Mouse (Mus musculus) CH12.LX (cell line): ENCODE results near the gene Brca1. TPM values are rescaled to one million over a fixed set of nuclear protein-coding genes. Genes with fewer than 3 reads are reported as not detected.
"Not testable (repeated sequence)": the region's sequence is repeated elsewhere in the genome, so short reads cannot be mapped to it uniquely, and the experiment has no call there.

Experiments used
- DNase-seq: peaks from one replicate; pipeline ENCODE4 v3.0.0-alpha.2; 2013; ENCODE audit errors: extremely low read depth
- H3K27ac ChIP-seq: 2 replicates; pipeline ENCODE4 v1.5.1; 2012; ENCODE audit warnings: low read depth, mild to moderate bottlenecking, control low read depth, moderate library complexity; ENCODE audit not compliant: insufficient read depth
- H3K27me3 ChIP-seq: replicated peaks from 2 replicates; pipeline ENCODE3; 2012; ENCODE audit warnings: inconsistent platforms
- H3K36me3 ChIP-seq, 2 experiments: replicated peaks in 1 of 2; 2 replicates each; pipeline versions ENCODE3 to v1.6.1; 2012; ENCODE audit warnings: inconsistent platforms in 1 of 2, low read length in 1 of 2, mild to moderate bottlenecking in 1 of 2, mixed read lengths in 1 of 2, moderate library complexity in 1 of 2; ENCODE audit not compliant: control insufficient read depth in 1 of 2, insufficient read depth in 1 of 2
- H3K4me1 ChIP-seq, 2 experiments: 2 replicates each; pipeline ENCODE4 v1.6.1; 2012; ENCODE audit warnings: inconsistent platforms in 1 of 2, moderate library complexity in 1 of 2; ENCODE audit not compliant: insufficient read depth in 2 of 2, control insufficient read depth in 1 of 2
- H3K4me2 ChIP-seq: 2 replicates; pipeline ENCODE4 v1.6.1; 2012; ENCODE audit warnings: low read depth, mild to moderate bottlenecking, control low read depth; ENCODE audit not compliant: poor library complexity, insufficient read depth, severe bottlenecking
- H3K4me3 ChIP-seq, 3 experiments: fragments of 150-350 bp in 1 of 3; sonication (generic) in 1 of 3; replicated peaks in 1 of 3; 2 replicates each; pipeline versions ENCODE3 to v1.5.1; 2011 to 2012; ENCODE audit warnings: low read depth in 2 of 3, low read length in 2 of 3, mild to moderate bottlenecking in 2 of 3, moderate library complexity in 2 of 3, control low read depth in 1 of 3, improper control_type of control experiment in 1 of 3, inconsistent platforms in 1 of 3, mixed read lengths in 1 of 3; ENCODE audit not compliant: poor library complexity in 1 of 3
- H3K79me2 ChIP-seq: replicated peaks from 2 replicates; pipeline ENCODE4 v1.6.1; 2012; ENCODE audit warnings: mild to moderate bottlenecking, moderate library complexity; ENCODE audit not compliant: control insufficient read depth, poor library complexity, insufficient read depth, severe bottlenecking; ENCODE audit errors: extremely low read depth
- H3K9ac ChIP-seq: 2 replicates; pipeline ENCODE4 v1.6.1; 2012; ENCODE audit warnings: low read depth, mild to moderate bottlenecking, control low read depth, moderate library complexity; ENCODE audit not compliant: insufficient read depth
- H3K9me3 ChIP-seq: replicated peaks from 2 replicates; pipeline ENCODE3; 2012; ENCODE audit warnings: low read length, inconsistent platforms, mixed read lengths
- CHD1 ChIP-seq: IDR thresholded peaks from 2 replicates; pipeline ENCODE4 v1.6.1; 2012; ENCODE audit warnings: low read depth, low read length, improper control_type of control experiment, inconsistent platforms
- CHD2 ChIP-seq: IDR thresholded peaks from 2 replicates; pipeline ENCODE4 v1.6.1; 2011; ENCODE audit warnings: low read length, improper control_type of control experiment
- EP300 ChIP-seq: IDR thresholded peaks from 2 replicates; pipeline ENCODE4 v1.6.1; 2011; ENCODE audit warnings: low read length, improper control_type of control experiment
- IRF4 ChIP-seq: IDR thresholded peaks from 2 replicates; pipeline ENCODE4 v1.6.1; 2014; ENCODE audit warnings: low read depth, mild to moderate bottlenecking, inconsistent platforms, low read length, improper control_type of control experiment
- JUND ChIP-seq: conservative IDR thresholded peaks from 2 replicates; pipeline ENCODE4 v1.6.1; 2011; ENCODE audit warnings: low read depth, low read length, improper control_type of control experiment
- MAFK ChIP-seq: IDR thresholded peaks from 2 replicates; pipeline ENCODE4 v1.6.1; 2011; ENCODE audit warnings: low read length, improper control_type of control experiment; ENCODE audit not compliant: insufficient replicate concordance
- MEF2A ChIP-seq: IDR thresholded peaks from 2 replicates; pipeline ENCODE4 v1.6.1; 2014; ENCODE audit warnings: low read depth, mild to moderate bottlenecking, inconsistent platforms, low read length, improper control_type of control experiment, borderline replicate concordance
- NELFE ChIP-seq: IDR thresholded peaks from 2 replicates; pipeline ENCODE4 v1.6.1; 2011; ENCODE audit warnings: low read depth, low read length, improper control_type of control experiment
- NRF1 ChIP-seq: IDR thresholded peaks from 2 replicates; pipeline ENCODE4 v1.6.1; 2014; ENCODE audit warnings: low read depth, mild to moderate bottlenecking, inconsistent platforms, low read length, improper control_type of control experiment, moderate library complexity
- TBP ChIP-seq: conservative IDR thresholded peaks from 2 replicates; pipeline ENCODE4 v1.6.1; 2011; ENCODE audit warnings: low read depth, low read length, improper control_type of control experiment
- TCF12 ChIP-seq: IDR thresholded peaks from 2 replicates; pipeline ENCODE4 v1.6.1; 2014; ENCODE audit warnings: low read depth, mild to moderate bottlenecking, inconsistent platforms, low read length, improper control_type of control experiment
- USF1 ChIP-seq: IDR thresholded peaks from 2 replicates; pipeline ENCODE4 v1.6.1; 2014; ENCODE audit warnings: low read depth, mild to moderate bottlenecking, inconsistent platforms, low read length, improper control_type of control experiment
- USF2 ChIP-seq: conservative IDR thresholded peaks from 2 replicates; pipeline ENCODE4 v1.6.1; 2011; ENCODE audit warnings: low read depth, low read length, improper control_type of control experiment
- ZKSCAN1 ChIP-seq: IDR thresholded peaks from 2 replicates; pipeline ENCODE4 v1.6.1; 2012; ENCODE audit warnings: low read depth, inconsistent platforms, low read length, improper control_type of control experiment, borderline replicate concordance
- ZMIZ1 ChIP-seq: IDR thresholded peaks from 2 replicates; pipeline ENCODE4 v1.6.1; 2012; ENCODE audit warnings: low read depth, mild to moderate bottlenecking, inconsistent platforms, low read length, improper control_type of control experiment
- ZNF384 ChIP-seq: IDR thresholded peaks from 2 replicates; pipeline ENCODE4 v1.6.1; 2012; ENCODE audit warnings: low read depth, low read length, improper control_type of control experiment, inconsistent platforms
- dilution Hi-C: fragments of 300-500 bp; cut with MboI; formaldehyde crosslinking; loops from 2 replicates; pipeline ENCODE4 v1.14.3; 2020; ENCODE audit warnings: low sequenced_read_pairs; ENCODE audit not compliant: extremely low pct_unique_long_range_greater_than_20kb, extremely low pct_ligation_motif_present
- in situ Hi-C: fragments of 300-500 bp; cut with MboI; formaldehyde crosslinking; loops from 3 replicates; pipeline ENCODE4 v1.14.3; 2019; ENCODE audit warnings: low sequenced_read_pairs, low pct_ligation_motif_present, low pct_unique_long_range_greater_than_20kb, mixed read lengths
- polyA plus RNA-seq: library from polyadenylated mRNA; unstranded; fragments of >175 nt; gene quantifications from 2 replicates; pipeline ENCODE4 v1.2.1, GENCODE M21; 2012; ENCODE audit warnings: low read depth; ENCODE audit not compliant: insufficient read length
- total RNA-seq, 2 experiments: library from RNA; depleted of rRNA; stranded (reverse); fragments of 300-350 nt in 1 of 2; fragments of >200 nt in 1 of 2; gene quantifications; 2 replicates each; pipeline ENCODE4 v1.2.3; 2012 to 2014

The Brca1 gene
- total and polyA plus RNA-seq, 3 experiments = 31.3 to 37.5 (median 33.0) TPM

- H3K9ac ChIP-seq = no peak overlapping the region
- dilution Hi-C loops (no loop called here), in situ Hi-C loops (no loop called here)
- no peak for DNase-seq
- no peaks in the 10 kb centered on the region for H3K36me3 ChIP-seq
- no peaks in the 10 kb centered on the region for H3K27me3 ChIP-seq
- H3K9me3 ChIP-seq = no peaks in the 10 kb centered on the region
- H3K4me1 ChIP-seq = peaks cover 12 to 21% of the 10 kb centered on the region in 2 experiments
- no peaks in the 10 kb centered on the region for H3K79me2 ChIP-seq
- H3K4me2 ChIP-seq = no peak overlapping the region
- H3K4me3 ChIP-seq = no peak overlapping the region
- TF ChIP-seq CHD2 (no peak), JUND (no peak)
- no peak overlapping the region for H3K27ac ChIP-seq
Observed at GRCm38 (mm10) chr11:101477194-101477551, 74.6 kb downstream of the Brca1 start.

GRCm38 (mm10) chr11:101476361-101476760 is 75.4 kb downstream of the Brca1 start:
- H3K9ac ChIP-seq, DNase-seq, H3K27me3 ChIP-seq, H3K27ac ChIP-seq, H3K36me3 ChIP-seq, H3K9me3 ChIP-seq, H3K4me2 ChIP-seq, H3K4me3 ChIP-seq, in situ Hi-C loops, dilution Hi-C loops, H3K79me2 ChIP-seq: not testable (repeated sequence)
- peaks cover 12 to 22% of the 10 kb centered on the region in 2 experiments for H3K4me1 ChIP-seq

GRCm38 (mm10) chr11:101474298-101474697 is 77.5 kb downstream of the Brca1 start:
- dilution Hi-C loops = no loop called here
- in situ Hi-C loops = no loop called here
- H3K9ac ChIP-seq = no peak overlapping the region

GRCm38 (mm10) chr11:101473686-101474085 is 78.1 kb downstream of the Brca1 start:
- H3K9ac ChIP-seq, H3K79me2 ChIP-seq, H3K4me3 ChIP-seq, dilution Hi-C loops, in situ Hi-C loops, H3K9me3 ChIP-seq, H3K36me3 ChIP-seq, H3K27ac ChIP-seq, DNase-seq, H3K4me2 ChIP-seq: not testable (repeated sequence)
- Histone ChIP-seq H3K4me1 (peaks cover 6 to 25% of the 10 kb centered on the region in 2 experiments), H3K27me3 (peaks cover 14% of the 10 kb centered on the region)
- peak; percentile 88 for TF ChIP-seq ZNF384
- peak; percentile 47; the same call in 1 of the 2 replicates for TF ChIP-seq EP300
- 0 out of 2 replicates have a peak, but pooled peaks have one; percentile 46 for TF ChIP-seq IRF4

More at GRCm38 (mm10) chr11:101474298-101474697, 77.5 kb downstream of the Brca1 start:
- Histone ChIP-seq H3K4me1 (peaks cover 11 to 22% of the 10 kb centered on the region in 2 experiments), H3K36me3 (no peaks in the 10 kb centered on the region), H3K27ac (no peak overlapping the region), H3K4me3 (no peak overlapping the region), H3K4me2 (no peak overlapping the region), H3K79me2 (no peaks in the 10 kb centered on the region), H3K27me3 (peaks cover 10% of the 10 kb centered on the region), H3K9me3 (no peaks in the 10 kb centered on the region)
- no peak for TF ChIP-seq USF1
- TF ChIP-seq ZKSCAN1 = no peak
- TF ChIP-seq NELFE = no peak
- TF ChIP-seq ZMIZ1 = no peak
- no peak for TF ChIP-seq JUND
- TF ChIP-seq MAFK = no peak
- no peak for TF ChIP-seq NRF1
- TF ChIP-seq MEF2A = no peak
- TF ChIP-seq TBP = no peak
- no peak for TF ChIP-seq TCF12
- TF ChIP-seq IRF4 = no peak
- no peak for TF ChIP-seq CHD1
- TF ChIP-seq USF2 = no peak
- no peak for DNase-seq
